Mouse (Mus musculus) embryonic facial prominence, embryonic 15.5 days (tissue): ENCODE data around the gene Gm973. TPM values are rescaled to one million over a fixed set of nuclear protein-coding genes. Genes with fewer than 3 reads are reported as not detected.

ENCODE experiments used
- ATAC-seq: fragments of 200-750 bp; cut with Nextera tagmentation; 2 replicates; pipeline ENCODE4 v1.8.0; 2017; ENCODE audit warnings: low read depth, moderate TSS enrichment; ENCODE audit not compliant: insufficient number of reproducible peaks, low FRiP score, low TSS enrichment
- H3K27ac ChIP-seq: fragments of 300-500 bp; sonication (generic); replicated peaks from 2 replicates; pipeline ENCODE4 v1.5.1; 2015; ENCODE audit warnings: mild to moderate bottlenecking, inconsistent platforms
- H3K27me3 ChIP-seq: fragments of 300-500 bp; sonication (generic); 2 replicates; pipeline ENCODE4 v1.6.1; 2015; ENCODE audit warnings: inconsistent platforms
- H3K36me3 ChIP-seq: fragments of 300-500 bp; sonication (generic); 2 replicates; pipeline ENCODE4 v1.6.1; 2015; ENCODE audit warnings: mild to moderate bottlenecking, inconsistent platforms
- H3K4me1 ChIP-seq: fragments of 300-500 bp; sonication (generic); 2 replicates; pipeline ENCODE4 v1.6.1; 2015; ENCODE audit warnings: inconsistent platforms
- H3K4me2 ChIP-seq: fragments of 300-500 bp; sonication (generic); replicated peaks from 2 replicates; pipeline ENCODE4 v1.6.1; 2015; ENCODE audit warnings: mild to moderate bottlenecking, inconsistent platforms
- H3K4me3 ChIP-seq: fragments of 300-500 bp; sonication (generic); replicated peaks from 2 replicates; pipeline ENCODE4 v1.5.1; 2015; ENCODE audit warnings: mild to moderate bottlenecking, inconsistent platforms
- H3K9ac ChIP-seq: fragments of 300-500 bp; sonication (generic); 2 replicates; pipeline ENCODE4 v1.6.1; 2015; ENCODE audit warnings: inconsistent platforms
- H3K9me3 ChIP-seq: fragments of 300-500 bp; sonication (generic); replicated peaks from 2 replicates; pipeline ENCODE4 v1.6.1; 2016; ENCODE audit warnings: inconsistent platforms
- WGBS: fragments of 180-500 bp; shearing (Covaris S2); methylation state at CpG from one replicate; pipeline ENCODE4 v1.1.7; 2015; 5-methylcytosine and 5-hydroxymethylcytosine counted together
- polyA plus RNA-seq: library from polyadenylated mRNA; unstranded; fragments of >200 nt; fragmentation: Nextera tagmentation; extraction: Ambion mirVana; gene quantifications from 2 replicates; pipeline ENCODE4 v1.2.1, GENCODE M21; 2015

Gene Gm973
- polyA plus RNA-seq, 1 experiment from 2014 or later, result 13.4 TPM

DNA sequence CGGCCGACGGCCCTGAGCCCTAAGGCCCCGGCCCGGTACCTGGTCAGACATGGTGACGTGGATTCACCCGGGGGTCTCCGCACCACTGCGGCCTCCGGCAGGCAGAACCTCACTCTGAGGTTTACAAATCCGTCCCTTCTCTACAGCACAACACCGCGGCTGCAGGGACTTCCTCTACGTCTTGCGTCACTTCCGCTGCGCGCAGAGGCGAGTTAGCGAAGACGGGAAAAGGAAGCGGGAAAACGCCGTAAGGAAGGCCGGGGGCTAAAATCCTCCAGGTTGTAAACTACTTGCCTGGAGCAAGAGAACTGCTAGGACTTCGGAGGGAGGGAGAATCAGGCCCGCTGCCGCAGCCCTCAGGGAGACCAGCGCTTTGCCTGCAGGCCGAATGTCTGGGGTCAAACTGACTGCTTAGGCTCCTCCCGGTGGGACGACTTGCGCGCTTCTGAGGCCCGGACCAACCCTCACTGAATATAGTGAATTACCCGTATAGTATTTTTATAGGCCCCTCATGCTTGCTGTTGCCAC lies 154.6 kb downstream of the Gm973 start, which contains the start of gene Sumo1:
Gene Sumo1, minus strand, starts transcription at position 194 of the 528 bp plus-strand sequence.
- peak; percentile 90 for ATAC-seq
- Histone ChIP-seq H3K36me3 (no peaks in the 10 kb centered on the region), H3K9me3 (no peaks in the 10 kb centered on the region), H3K4me1 (peaks cover 9% of the 10 kb centered on the region; the same call in 1 of the 2 replicates), H3K27me3 (no peaks in the 10 kb centered on the region), H3K27ac (peak within 1 kb of the TSS; percentile 97), H3K9ac (peak within 1 kb of the TSS; percentile 98), H3K4me2 (peak within 1 kb of the TSS; percentile 66), H3K4me3 (peak within 1 kb of the TSS; percentile 97)
- WGBS, result under 1% methylated on average over 36 of the region's 36 CpGs

DNA sequence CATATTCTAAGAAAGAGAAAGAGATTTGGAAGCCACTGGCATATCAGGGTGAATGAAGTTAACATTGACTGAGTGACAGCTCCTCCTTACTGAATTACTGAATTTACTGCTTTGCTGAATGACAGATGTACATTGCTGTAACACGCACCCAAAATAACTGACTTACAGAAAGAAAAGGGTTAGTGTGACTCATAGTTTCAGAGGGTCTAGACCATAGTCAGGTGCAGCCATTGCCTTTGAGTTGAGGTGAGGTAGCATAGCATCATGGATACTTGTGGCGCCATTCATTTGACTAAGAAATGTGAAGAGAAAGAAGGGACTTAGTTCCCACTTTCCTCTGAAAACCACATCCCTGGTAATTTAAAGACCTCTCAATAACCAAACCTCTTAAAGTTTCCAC lies 157.6 kb downstream of the Gm973 start:
- Histone ChIP-seq H3K27ac (no peak overlapping the region), H3K4me1 (0 out of 2 replicates have a peak, but pooled peaks cover 5% of the 10 kb centered on the region), H3K9me3 (no peaks in the 10 kb centered on the region), H3K36me3 (no peaks in the 10 kb centered on the region), H3K4me3 (no peak overlapping the region), H3K4me2 (no peak overlapping the region), H3K9ac (no peak overlapping the region), H3K27me3 (no peaks in the 10 kb centered on the region)
- ATAC-seq, result no peak
- WGBS, result 86% methylated on average over 2 of the region's 2 CpGs

DNA sequence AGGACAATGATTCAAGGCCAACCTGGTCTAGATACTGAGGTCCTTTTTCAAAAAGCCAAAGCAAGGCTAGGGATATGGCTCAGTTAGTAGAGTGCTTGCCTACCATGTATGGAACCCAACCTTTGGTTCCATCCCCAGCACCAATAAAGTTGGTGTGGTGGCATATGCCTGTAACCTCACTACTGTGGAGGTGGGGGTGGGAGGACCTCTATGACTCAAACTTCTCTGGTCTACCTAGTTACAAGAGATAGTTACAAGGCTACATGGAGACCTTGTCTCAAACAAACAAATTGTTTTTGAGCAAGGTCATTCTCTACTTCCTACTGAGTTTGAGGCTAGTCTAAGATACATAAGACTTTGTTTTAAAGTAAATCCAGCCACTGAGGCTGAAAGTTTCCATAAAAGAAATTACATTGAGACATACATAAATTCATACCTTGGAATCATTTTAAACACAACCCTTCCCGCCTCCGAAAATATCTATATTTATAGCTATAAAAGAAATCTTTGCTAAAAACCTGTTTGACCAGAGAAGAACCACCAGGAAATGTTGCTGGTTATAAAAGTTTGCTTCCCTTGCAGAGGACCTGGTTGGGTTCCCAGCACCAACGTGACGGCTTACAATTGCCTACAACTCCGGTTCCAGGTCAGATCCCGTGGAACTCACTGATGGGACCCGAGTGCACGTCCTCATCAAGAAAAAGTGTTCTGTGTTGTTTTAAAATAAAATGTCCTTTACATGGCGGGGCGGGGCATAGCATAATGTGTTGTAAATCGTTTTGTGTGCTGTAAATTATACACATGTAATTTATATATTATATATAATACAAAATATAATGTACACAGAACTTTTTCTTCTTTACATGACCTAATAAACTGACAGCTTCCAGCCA lies 168.1 kb downstream of the Gm973 start:
- H3K9me3 ChIP-seq, result no peaks in the 10 kb centered on the region
- 8% methylated on average over 11 of the region's 11 CpGs for WGBS
- H3K36me3 ChIP-seq, result no peaks in the 10 kb centered on the region
- H3K27me3 ChIP-seq, result peaks cover 3% of the 10 kb centered on the region; the same call in 1 of the 2 replicates
- H3K4me1 ChIP-seq, result peaks cover 16% of the 10 kb centered on the region
- peak overlapping the region; percentile 31; the same call in 1 of the 2 replicates for H3K9ac ChIP-seq
- peak overlapping the region; percentile 90 for H3K4me3 ChIP-seq
- H3K27ac ChIP-seq, result peak overlapping the region; percentile 86
- ATAC-seq, result 0 out of 2 replicates have a peak, but pooled peaks have one; percentile 2
- H3K4me2 ChIP-seq, result peak overlapping the region; percentile 72

DNA sequence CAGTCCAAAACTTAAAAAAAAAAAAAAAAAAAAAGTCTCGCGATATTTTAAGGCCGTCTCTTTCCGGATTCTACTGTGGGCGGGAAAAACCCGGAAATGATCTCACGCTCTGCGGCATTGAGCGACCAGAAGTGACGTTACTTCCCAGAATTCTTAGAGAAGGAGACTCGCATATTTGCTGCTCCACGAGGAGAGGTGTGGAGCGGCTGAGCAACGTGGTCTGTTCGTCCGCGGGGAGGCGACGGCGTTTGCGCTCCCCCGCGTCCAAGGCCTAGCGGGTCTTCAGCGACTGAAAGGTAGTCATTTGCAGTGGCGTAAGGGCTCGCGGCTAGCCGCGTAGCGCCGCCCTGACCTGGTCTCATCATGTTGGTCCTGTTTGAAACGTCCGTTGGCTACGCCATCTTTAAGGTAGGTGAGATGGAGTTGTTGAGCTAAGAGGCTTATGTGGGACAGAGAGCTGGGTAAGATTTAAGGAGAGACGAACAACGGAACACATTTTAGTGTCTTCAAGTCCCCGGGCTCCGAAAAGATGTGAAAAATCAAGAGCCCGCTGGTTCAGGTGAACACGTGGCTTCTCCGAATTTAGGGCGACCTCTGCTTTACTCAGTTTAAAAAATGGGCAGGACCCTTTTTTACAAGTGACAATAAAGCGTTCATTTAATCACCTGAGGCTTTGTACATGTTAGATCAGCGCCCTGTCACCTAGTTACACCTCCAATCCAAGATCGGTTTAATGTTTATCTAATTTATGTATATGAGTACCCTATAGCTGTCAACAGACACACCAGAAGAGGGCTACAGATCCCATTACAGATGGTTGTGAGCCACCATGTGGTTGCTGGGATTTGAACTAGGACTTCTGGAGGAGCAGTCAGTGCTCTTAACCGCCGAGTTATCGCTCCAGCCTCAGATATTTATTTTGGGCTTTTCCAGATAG lies 169.0 kb downstream of the Gm973 start, which contains the start of gene Nop58:
Gene Nop58, plus strand, starts transcription at position 153 of the 937 bp plus-strand sequence.
- H3K36me3 ChIP-seq, result 0 out of 2 replicates have a peak, but pooled peaks cover 7% of the 10 kb centered on the region
- H3K4me3 ChIP-seq, result peak within 1 kb of the TSS; percentile 90
- peak; percentile 95 for ATAC-seq
- WGBS, result under 1% methylated on average over 49 of the region's 49 CpGs
- peaks cover 3% of the 10 kb centered on the region; the same call in 1 of the 2 replicates for H3K27me3 ChIP-seq
- peaks cover 16% of the 10 kb centered on the region for H3K4me1 ChIP-seq
- peak within 1 kb of the TSS; percentile 75 for H3K4me2 ChIP-seq
- no peaks in the 10 kb centered on the region for H3K9me3 ChIP-seq
- H3K9ac ChIP-seq, result peak within 1 kb of the TSS; percentile 72
- H3K27ac ChIP-seq, result peak within 1 kb of the TSS; percentile 92

Other genes with a start within 250 kb of the Gm973 start
- 11.9 TPM in 2 replicates for gene Fzd7, start 33.8 kb upstream of the Gm973 start, polyA plus RNA-seq
- 347 and 352 TPM in 2 replicates for gene Sumo1, start 154.6 kb downstream of the Gm973 start, polyA plus RNA-seq
- gene Nop58, start 168.7 kb downstream of the Gm973 start, polyA plus RNA-seq, result 210 and 212 TPM in 2 replicates
- 8.8 and 9.9 TPM in 2 replicates for gene Bmpr2, start 247.1 kb downstream of the Gm973 start, polyA plus RNA-seq